Mouse (Mus musculus) embryonic facial prominence, embryonic 15.5 days (tissue): ENCODE data around the gene Sncg. TPM values are rescaled to one million over a fixed set of nuclear protein-coding genes. Genes with fewer than 3 reads are reported as not detected.

Experiments
- ATAC-seq: fragments of 200-750 bp; cut with Nextera tagmentation; 2 replicates; pipeline ENCODE4 v1.8.0; 2017; ENCODE audit warnings: low read depth, moderate TSS enrichment; ENCODE audit not compliant: insufficient number of reproducible peaks, low FRiP score, low TSS enrichment
- H3K27ac ChIP-seq: fragments of 300-500 bp; sonication (generic); replicated peaks from 2 replicates; pipeline ENCODE4 v1.5.1; 2015; ENCODE audit warnings: mild to moderate bottlenecking, inconsistent platforms
- H3K27me3 ChIP-seq: fragments of 300-500 bp; sonication (generic); 2 replicates; pipeline ENCODE4 v1.6.1; 2015; ENCODE audit warnings: inconsistent platforms
- H3K36me3 ChIP-seq: fragments of 300-500 bp; sonication (generic); 2 replicates; pipeline ENCODE4 v1.6.1; 2015; ENCODE audit warnings: mild to moderate bottlenecking, inconsistent platforms
- H3K4me1 ChIP-seq: fragments of 300-500 bp; sonication (generic); 2 replicates; pipeline ENCODE4 v1.6.1; 2015; ENCODE audit warnings: inconsistent platforms
- H3K4me2 ChIP-seq: fragments of 300-500 bp; sonication (generic); replicated peaks from 2 replicates; pipeline ENCODE4 v1.6.1; 2015; ENCODE audit warnings: mild to moderate bottlenecking, inconsistent platforms
- H3K4me3 ChIP-seq: fragments of 300-500 bp; sonication (generic); replicated peaks from 2 replicates; pipeline ENCODE4 v1.5.1; 2015; ENCODE audit warnings: mild to moderate bottlenecking, inconsistent platforms
- H3K9ac ChIP-seq: fragments of 300-500 bp; sonication (generic); 2 replicates; pipeline ENCODE4 v1.6.1; 2015; ENCODE audit warnings: inconsistent platforms
- H3K9me3 ChIP-seq: fragments of 300-500 bp; sonication (generic); replicated peaks from 2 replicates; pipeline ENCODE4 v1.6.1; 2016; ENCODE audit warnings: inconsistent platforms
- WGBS: fragments of 180-500 bp; shearing (Covaris S2); methylation state at CpG from one replicate; pipeline ENCODE4 v1.1.7; 2015; 5-methylcytosine and 5-hydroxymethylcytosine counted together
- polyA plus RNA-seq: library from polyadenylated mRNA; unstranded; fragments of >200 nt; fragmentation: Nextera tagmentation; extraction: Ambion mirVana; gene quantifications from 2 replicates; pipeline ENCODE4 v1.2.1, GENCODE M21; 2015

Gene Sncg
- polyA plus RNA-seq, 1 experiment from 2014 or later, result 6.3 TPM

DNA sequence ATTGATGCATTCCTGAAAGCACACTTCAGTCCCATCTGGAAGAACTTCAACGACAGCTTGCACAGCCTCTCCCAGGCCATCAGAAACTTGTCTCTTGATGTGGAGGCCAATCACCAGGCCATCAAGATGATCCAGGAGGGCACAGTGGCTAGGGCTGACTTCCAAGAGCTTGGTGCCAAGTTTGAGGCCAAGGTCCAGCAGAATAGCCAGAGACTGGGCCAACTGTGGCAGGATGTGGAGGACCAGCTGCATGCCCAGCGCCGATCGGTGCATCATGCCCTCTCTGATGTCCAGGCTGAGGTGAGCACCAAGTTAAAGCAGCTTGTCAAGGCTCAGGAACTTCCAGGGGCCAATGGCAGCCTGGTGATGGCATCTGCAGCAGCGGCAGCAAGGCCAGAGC lies 23.3 kb upstream of the Sncg start:
- Histone ChIP-seq H3K4me3 (no peak overlapping the region), H3K27ac (no peak overlapping the region), H3K4me1 (no peaks in the 10 kb centered on the region), H3K4me2 (no peak overlapping the region), H3K27me3 (no peaks in the 10 kb centered on the region), H3K9ac (no peak overlapping the region), H3K9me3 (no peaks in the 10 kb centered on the region), H3K36me3 (peaks cover 27% of the 10 kb centered on the region)
- 86% methylated on average over 5 of the region's 5 CpGs for WGBS
- no peak for ATAC-seq

DNA sequence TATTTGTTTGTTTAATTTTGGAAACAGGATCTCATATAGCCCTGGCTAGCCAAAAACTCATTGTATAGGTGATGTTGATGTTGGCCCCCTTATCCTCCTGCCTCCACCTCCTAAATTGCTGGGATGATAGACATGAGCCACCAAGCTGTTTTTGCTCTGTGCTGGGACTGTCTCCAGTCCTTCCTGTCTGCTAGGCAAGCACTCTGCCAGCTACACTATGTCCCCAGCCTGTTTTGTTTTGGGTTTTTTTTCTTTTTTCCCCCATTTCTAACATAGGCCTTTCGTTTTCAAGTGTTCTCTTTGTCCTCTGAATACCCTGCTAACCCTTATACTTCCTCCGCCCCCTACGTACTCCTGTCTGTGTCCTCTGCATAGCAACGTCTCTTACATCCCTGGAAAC lies 18.7 kb upstream of the Sncg start:
- Histone ChIP-seq H3K27ac (no peak overlapping the region), H3K27me3 (no peaks in the 10 kb centered on the region), H3K9ac (no peak overlapping the region), H3K4me1 (no peaks in the 10 kb centered on the region), H3K4me2 (no peak overlapping the region), H3K9me3 (no peaks in the 10 kb centered on the region), H3K4me3 (no peak overlapping the region), H3K36me3 (peaks cover 5% of the 10 kb centered on the region; the same call in 1 of the 2 replicates)
- no peak for ATAC-seq
- 64% methylated on average over 4 of the region's 4 CpGs for WGBS

DNA sequence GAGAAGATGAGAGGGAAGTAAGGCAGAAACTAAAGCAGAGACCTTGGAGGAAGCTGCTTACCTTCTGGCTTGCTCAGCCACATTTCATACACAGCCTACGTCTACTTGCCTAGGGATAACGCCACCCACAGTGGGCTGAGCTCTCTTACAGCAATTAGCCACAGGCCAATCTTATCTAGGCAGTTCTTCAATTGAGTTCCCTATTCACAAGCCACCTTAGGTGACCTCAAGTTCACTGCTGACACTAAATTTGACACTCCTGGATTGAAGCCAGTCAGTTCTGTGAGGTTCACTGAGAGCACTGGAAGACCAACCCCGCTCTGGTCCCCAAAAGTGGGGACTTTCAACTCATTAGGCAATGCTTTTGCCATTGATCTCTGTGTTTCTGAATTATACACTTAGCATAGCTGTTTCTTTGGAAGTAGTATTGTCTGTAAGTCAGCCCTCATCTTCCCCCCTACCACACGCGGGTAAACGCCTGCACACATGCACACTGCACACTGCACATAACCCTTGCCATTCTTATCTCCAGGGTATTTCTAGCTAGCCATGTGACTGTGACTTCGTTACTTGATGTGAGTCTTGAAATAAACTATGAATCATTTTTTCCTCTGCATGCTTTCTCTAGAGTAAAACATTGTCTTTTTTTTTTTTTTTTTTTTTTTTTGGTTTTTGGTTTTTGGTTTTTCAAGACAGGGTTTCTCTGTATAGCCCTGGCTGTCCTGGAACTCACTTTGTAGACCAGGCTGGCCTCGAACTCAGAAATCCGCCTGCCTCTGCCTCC lies 8.5 kb upstream of the Sncg start:
- no peak overlapping the region for H3K9ac ChIP-seq
- 89% methylated on average over 9 of the region's 9 CpGs for WGBS
- no peaks in the 10 kb centered on the region for H3K36me3 ChIP-seq
- H3K27me3 ChIP-seq, result no peaks in the 10 kb centered on the region
- no peak for ATAC-seq
- H3K27ac ChIP-seq, result no peak overlapping the region
- no peaks in the 10 kb centered on the region for H3K9me3 ChIP-seq
- H3K4me1 ChIP-seq, result peaks cover 11% of the 10 kb centered on the region
- H3K4me2 ChIP-seq, result no peak overlapping the region
- no peak overlapping the region for H3K4me3 ChIP-seq

DNA sequence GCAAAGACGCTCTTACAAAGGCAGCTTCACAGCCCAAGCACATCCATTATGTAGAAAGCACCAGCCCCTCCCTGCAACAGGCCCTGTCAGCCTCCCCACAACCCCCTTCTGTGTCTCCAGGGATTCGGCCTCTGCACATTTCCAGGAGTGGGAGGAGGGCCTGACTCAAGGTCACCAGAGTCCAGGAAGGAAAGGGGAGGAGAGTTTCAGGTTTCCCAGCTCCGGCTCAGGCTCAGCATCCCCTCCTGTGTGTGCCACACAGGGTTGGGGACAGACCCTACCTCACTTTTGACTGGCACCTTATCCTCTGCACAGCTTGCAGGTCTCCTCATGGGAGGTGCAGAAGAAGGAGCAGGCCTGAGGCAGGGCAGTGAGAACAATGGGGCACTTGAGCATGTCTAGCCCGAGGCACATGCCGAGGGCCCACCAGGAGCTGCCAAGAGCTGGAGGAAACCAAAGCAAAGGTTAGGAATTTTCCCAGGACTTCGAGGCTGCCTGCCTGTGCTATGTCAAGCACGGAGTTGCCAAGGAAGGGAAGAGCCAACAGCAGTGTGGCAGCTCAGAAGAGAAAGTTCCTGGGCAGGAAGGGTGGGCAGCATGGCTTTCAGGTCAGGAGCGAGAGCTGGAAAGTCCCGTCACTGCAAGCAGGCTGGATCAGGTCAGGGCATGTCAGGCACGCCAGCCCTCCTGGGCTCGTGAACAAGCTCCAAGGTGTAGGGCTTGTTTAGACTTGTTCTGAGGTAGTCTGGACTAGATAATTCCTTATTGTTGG lies 4.2 kb upstream of the Sncg start:
- Histone ChIP-seq H3K4me1 (peaks cover 27% of the 10 kb centered on the region), H3K36me3 (no peaks in the 10 kb centered on the region), H3K27ac (peak overlapping the region; percentile 68), H3K4me3 (no peak overlapping the region), H3K9me3 (no peaks in the 10 kb centered on the region), H3K9ac (no peak overlapping the region), H3K27me3 (no peaks in the 10 kb centered on the region), H3K4me2 (no peak overlapping the region)
- 26% methylated on average over 11 of the region's 11 CpGs for WGBS
- peak; percentile 22; the same call in 1 of the 2 replicates for ATAC-seq

DNA sequence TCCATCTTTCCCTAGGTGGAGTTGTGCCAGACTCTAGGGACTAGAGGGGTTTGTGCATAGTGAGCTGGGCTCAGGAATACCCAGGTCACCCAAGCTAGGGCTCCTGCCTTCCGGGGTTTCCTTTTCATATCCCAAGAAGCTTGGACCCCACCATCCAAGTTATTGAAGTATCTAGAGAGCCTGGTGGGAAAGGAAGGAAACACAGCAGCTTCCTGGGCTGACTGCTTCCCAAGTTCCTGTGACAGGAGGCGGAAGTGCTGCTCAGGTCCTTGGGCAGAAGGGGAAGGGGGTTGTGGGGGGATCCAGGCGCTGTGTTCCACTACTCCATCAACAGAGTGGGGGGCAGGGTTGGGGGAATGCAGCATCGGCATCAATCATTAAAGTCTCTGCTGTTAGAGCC lies 2.5 kb upstream of the Sncg start:
- H3K27ac ChIP-seq, result no peak overlapping the region
- H3K36me3 ChIP-seq, result no peaks in the 10 kb centered on the region
- no peak overlapping the region for H3K4me2 ChIP-seq
- no peaks in the 10 kb centered on the region for H3K27me3 ChIP-seq
- no peak for ATAC-seq
- H3K9me3 ChIP-seq, result no peaks in the 10 kb centered on the region
- no peak overlapping the region for H3K9ac ChIP-seq
- H3K4me1 ChIP-seq, result peaks cover 27% of the 10 kb centered on the region
- 72% methylated on average over 4 of the region's 4 CpGs for WGBS
- no peak overlapping the region for H3K4me3 ChIP-seq

DNA sequence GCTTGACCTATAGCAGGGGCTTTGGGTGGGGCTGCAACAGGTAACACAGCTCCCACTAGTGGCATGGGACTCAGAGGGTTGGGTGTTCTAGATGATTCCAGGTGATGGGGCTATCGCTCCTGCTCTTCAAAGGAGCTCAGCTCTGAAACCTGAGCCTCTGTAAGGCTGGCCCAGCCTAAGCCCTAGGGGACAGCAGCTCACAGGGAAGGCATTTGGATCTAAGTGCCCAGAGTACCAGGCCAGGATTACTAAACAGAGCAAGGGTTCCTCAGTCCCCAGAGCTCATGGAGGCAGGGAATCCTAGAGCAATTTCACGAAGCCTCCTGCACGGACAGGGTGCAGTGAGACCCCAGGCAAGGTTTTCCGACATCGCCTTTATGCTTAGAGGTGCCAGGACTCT lies 1.4 kb upstream of the Sncg start:
- Histone ChIP-seq H3K4me3 (peak overlapping the region; percentile 3; the same call in 1 of the 2 replicates), H3K36me3 (no peaks in the 10 kb centered on the region), H3K27me3 (no peaks in the 10 kb centered on the region), H3K9ac (no peak overlapping the region), H3K4me2 (0 out of 2 replicates have a peak overlapping the region, but pooled peaks have one; percentile 1), H3K4me1 (peaks cover 27% of the 10 kb centered on the region), H3K27ac (no peak overlapping the region), H3K9me3 (no peaks in the 10 kb centered on the region)
- ATAC-seq, result no peak
- 60% methylated on average over 5 of the region's 5 CpGs for WGBS

DNA sequence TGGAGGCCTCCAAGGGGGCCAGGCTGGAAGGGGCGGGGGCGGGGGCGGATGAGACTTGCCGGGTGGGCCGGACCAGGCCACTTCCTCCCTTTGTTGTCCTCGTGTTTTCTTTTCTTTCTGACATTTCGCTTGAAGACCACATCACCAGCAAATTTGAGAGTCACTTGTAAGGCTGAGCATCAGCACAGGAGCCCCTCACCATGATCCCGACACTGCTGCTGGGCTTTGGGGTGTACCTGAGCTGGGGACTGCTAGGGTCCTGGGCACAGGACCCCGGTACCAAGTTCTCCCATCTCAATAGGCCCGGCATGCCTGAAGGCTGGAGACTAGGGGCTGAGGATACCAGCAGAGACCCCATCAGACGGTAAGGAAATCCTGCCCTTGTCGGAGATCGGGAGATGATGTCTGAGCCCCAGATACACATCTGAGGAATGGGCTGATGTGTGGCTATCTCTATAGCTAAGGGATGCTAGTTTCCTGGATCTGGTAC lies 871 bp upstream of the Sncg start, which contains the start of gene Mmrn2:
Gene Mmrn2 (plus strand): TSS at position 51 of the 490 bp plus-strand sequence.
- Histone ChIP-seq H3K4me1 (peaks cover 27% of the 10 kb centered on the region), H3K27me3 (no peaks in the 10 kb centered on the region), H3K9ac (no peak within 1 kb of the TSS), H3K4me3 (peak within 1 kb of the TSS; percentile 3; the same call in 1 of the 2 replicates), H3K36me3 (no peaks in the 10 kb centered on the region), H3K4me2 (0 out of 2 replicates have a peak within 1 kb of the TSS, but pooled peaks have one; percentile 1), H3K27ac (no peak within 1 kb of the TSS), H3K9me3 (no peaks in the 10 kb centered on the region)
- ATAC-seq, result no peak
- WGBS, result 80% methylated on average over 13 of the region's 13 CpGs

DNA sequence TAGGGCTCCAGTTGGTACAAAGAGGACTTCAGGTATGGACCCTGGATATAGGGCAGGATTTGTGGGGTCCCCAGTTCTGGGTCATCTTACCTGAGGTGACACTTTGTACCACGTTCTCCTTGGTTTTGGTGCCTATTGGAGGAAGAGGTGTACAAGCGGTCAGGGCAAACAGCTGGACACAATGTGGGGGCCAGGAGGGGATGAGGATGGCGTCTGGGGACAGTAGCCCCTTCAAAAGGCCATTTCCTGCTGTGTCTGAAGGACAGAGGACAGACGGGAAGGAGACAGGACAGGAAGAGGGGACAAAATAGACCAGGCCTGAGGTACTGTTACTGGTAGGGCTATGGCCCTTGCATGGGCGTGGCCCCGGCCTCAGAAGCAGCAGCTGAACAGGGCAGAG lies 1.0 kb downstream of the Sncg start:
- no peak overlapping the region for H3K9ac ChIP-seq
- no peaks in the 10 kb centered on the region for H3K36me3 ChIP-seq
- H3K4me2 ChIP-seq, result no peak overlapping the region
- no peak overlapping the region for H3K27ac ChIP-seq
- H3K4me3 ChIP-seq, result no peak overlapping the region
- peaks cover 21% of the 10 kb centered on the region for H3K4me1 ChIP-seq
- no peak for ATAC-seq
- 79% methylated on average over 6 of the region's 6 CpGs for WGBS
- no peaks in the 10 kb centered on the region for H3K27me3 ChIP-seq
- H3K9me3 ChIP-seq, result no peaks in the 10 kb centered on the region

DNA sequence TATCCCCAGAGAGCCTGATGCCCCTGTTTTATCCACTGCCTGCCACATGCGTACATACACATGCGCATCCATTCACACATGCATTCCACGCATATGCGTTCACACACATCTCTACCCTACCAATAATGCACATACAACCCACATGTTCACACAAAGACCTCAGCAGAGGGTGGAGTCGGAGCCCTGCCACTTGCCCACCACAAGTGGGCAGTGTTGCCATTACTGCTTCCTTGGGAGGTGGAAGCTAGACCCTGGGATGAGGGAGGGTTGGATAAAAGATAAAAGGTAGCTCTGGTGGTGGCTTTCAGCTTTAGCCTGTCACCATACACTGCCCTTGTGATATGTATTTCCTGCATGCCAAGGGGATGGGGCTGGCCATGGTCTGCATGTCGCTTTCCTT lies 1.9 kb downstream of the Sncg start:
- ATAC-seq, result no peak

DNA sequence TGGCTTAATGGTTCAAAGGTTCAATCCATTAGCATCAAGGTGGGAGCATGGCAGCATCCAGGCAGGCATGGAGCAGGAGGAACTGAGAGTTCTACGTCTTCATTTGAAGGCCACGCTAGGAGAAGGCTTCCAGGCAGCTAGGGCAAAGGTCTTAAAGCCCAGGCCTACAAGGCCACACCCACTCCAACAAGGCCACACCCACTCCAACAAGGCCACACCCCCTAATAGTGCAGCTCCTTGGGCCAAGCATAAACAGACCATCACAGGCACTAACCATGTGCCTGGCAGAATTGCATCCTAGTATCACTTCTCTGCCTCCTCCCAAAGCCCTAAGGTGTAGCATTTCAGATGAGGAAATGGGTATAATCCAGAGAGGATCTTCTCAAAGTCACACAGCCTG lies 2.8 kb downstream of the Sncg start:
- peaks cover 15% of the 10 kb centered on the region for H3K4me1 ChIP-seq
- no peaks in the 10 kb centered on the region for H3K27me3 ChIP-seq
- ATAC-seq, result no peak
- H3K9me3 ChIP-seq, result no peaks in the 10 kb centered on the region
- H3K4me3 ChIP-seq, result no peak overlapping the region
- 71% methylated on average over 2 of the region's 2 CpGs for WGBS
- H3K36me3 ChIP-seq, result no peaks in the 10 kb centered on the region
- H3K27ac ChIP-seq, result no peak overlapping the region
- H3K4me2 ChIP-seq, result no peak overlapping the region
- H3K9ac ChIP-seq, result no peak overlapping the region

More for the DNA sequence above, 1.9 kb downstream of the Sncg start:
- peaks cover 15% of the 10 kb centered on the region for H3K4me1 ChIP-seq
- H3K27me3 ChIP-seq, result no peaks in the 10 kb centered on the region
- no peaks in the 10 kb centered on the region for H3K36me3 ChIP-seq
- H3K9me3 ChIP-seq, result no peaks in the 10 kb centered on the region
- no peak overlapping the region for H3K4me2 ChIP-seq
- no peak overlapping the region for H3K9ac ChIP-seq
- 81% methylated on average over 6 of the region's 6 CpGs for WGBS
- no peak overlapping the region for H3K4me3 ChIP-seq
- H3K27ac ChIP-seq, result no peak overlapping the region

DNA sequence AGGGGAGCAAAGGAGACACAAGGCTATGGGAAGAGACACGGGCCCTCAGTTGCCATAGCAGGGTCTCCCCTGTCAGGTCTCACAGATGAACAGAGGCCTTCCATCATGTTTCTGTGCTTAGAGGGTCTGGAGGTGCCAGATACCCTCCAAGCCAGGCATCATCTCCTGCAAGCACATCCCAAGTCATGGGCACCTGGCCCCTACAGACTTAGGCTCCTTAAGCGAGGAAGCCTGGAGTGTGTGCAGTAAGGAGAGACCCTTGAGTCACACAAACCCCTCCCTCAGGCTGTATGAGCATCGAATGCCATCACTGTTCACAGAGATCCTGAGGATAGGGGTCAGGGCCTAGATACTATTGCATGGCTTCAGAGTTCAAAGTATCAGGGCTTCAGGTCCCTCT lies 3.7 kb downstream of the Sncg start:
- 86% methylated on average over 3 of the region's 3 CpGs for WGBS
- H3K4me2 ChIP-seq, result no peak overlapping the region
- H3K4me3 ChIP-seq, result no peak overlapping the region
- H3K36me3 ChIP-seq, result no peaks in the 10 kb centered on the region
- no peaks in the 10 kb centered on the region for H3K9me3 ChIP-seq
- no peaks in the 10 kb centered on the region for H3K27me3 ChIP-seq
- H3K4me1 ChIP-seq, result peaks cover 10% of the 10 kb centered on the region
- no peak overlapping the region for H3K9ac ChIP-seq
- no peak for ATAC-seq
- H3K27ac ChIP-seq, result no peak overlapping the region
